Mouse (Mus musculus): ENCODE results near the gene Sprr1a. TPM values are rescaled to one million over a fixed set of nuclear protein-coding genes. Genes with fewer than 3 reads are reported as not detected.

The Sprr1a gene
- polyA plus RNA-seq, 1 experiment from 2014 or later = not detected

DNA sequence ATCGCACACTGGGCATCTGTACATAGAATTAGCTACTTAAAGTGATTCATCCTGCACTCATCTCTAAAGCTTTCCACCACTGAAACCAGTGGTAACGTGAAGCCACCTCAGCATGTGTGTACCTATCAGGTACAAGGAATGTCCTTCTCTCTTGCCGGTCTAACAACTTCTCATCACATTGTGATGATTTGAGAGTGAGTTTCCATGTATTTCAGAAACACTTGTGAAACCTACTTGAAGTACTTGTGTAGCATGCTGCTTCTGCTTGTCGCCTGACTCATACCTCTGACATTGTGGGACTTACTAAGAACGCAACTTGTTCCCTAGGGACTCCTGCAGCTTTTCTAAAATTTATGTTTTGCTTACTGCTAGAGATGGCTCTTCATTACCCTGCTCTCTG lies 30.5 kb downstream of the Sprr1a start:
- H3K4me3 ChIP-seq = no peak overlapping the region

DNA sequence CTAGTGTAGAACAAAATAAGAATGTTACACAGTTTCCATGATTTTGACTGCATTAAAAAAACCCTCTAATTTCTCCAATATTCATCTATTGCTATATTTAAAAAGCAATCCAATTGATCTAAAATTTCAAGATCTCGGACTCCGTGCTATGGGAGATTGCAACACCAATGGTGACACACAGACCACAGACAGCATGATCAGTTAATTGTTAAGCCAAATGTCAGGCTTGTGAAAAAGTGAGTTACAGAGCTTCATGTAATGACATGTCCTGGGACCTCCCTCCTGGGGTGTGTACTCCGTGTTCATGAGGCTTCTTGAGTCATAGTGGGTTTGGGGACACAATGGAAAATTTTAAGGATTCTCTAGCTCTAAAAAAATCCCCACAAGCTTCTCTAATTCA lies 45.5 kb downstream of the Sprr1a start:
- WGBS = 87% methylated on average over 3 of the region's 3 CpGs
- H3K27me3 ChIP-seq (ENCODE audit: low read depth, poor library complexity, severe bottlenecking) = no peaks in the 10 kb centered on the region
- no peak overlapping the region for H3K27ac ChIP-seq (replicated peaks)
- H3K4me3 ChIP-seq = no peak overlapping the region
- H3K36me3 ChIP-seq = no peaks in the 10 kb centered on the region
- no peak for DNase-seq (ENCODE audit: low spot score)
- no peaks in the 10 kb centered on the region for H3K9me3 ChIP-seq (replicated peaks)
- H3K4me1 ChIP-seq = no peaks in the 10 kb centered on the region

More for the DNA sequence above, 30.5 kb downstream of the Sprr1a start:
- Histone ChIP-seq H3K27ac (replicated peaks) (no peak overlapping the region), H3K9me3 (replicated peaks) (no peaks in the 10 kb centered on the region), H3K27me3 (ENCODE audit: low read depth, poor library complexity, severe bottlenecking) (no peaks in the 10 kb centered on the region), H3K4me1 (no peaks in the 10 kb centered on the region), H3K36me3 (no peaks in the 10 kb centered on the region)
- no peak for DNase-seq (ENCODE audit: low spot score)
- WGBS = 89% methylated on average over 5 of the region's 5 CpGs

GRCm38 (mm10) chr3:92438689-92439088 lies 47.0 kb downstream of the Sprr1a start, which contains the start of gene Sprr1b:
TSS of gene Sprr1b (minus strand) at chr3:92438789.
- H3K9me3 ChIP-seq (replicated peaks) = no peaks in the 10 kb centered on the region
- no peak for DNase-seq (ENCODE audit: low spot score)
- no peaks in the 10 kb centered on the region for H3K4me1 ChIP-seq
- WGBS = 86% methylated on average over 3 of the region's 3 CpGs
- H3K4me3 ChIP-seq = no peak within 1 kb of the TSS
- H3K36me3 ChIP-seq = no peaks in the 10 kb centered on the region
- no peaks in the 10 kb centered on the region for H3K27me3 ChIP-seq (ENCODE audit: low read depth, poor library complexity, severe bottlenecking)
- no peak within 1 kb of the TSS for H3K27ac ChIP-seq (replicated peaks)

Other genes with a start within 250 kb of the Sprr1a start
- gene Sprr2a3, start 200.5 kb downstream of the Sprr1a start, polyA plus RNA-seq (2016; fragmentation: Nextera tagmentation; extraction: Ambion mirVana) = not detected in 2 replicates
- not detected in 2 replicates for gene Sprr2b, start 169.3 kb downstream of the Sprr1a start, polyA plus RNA-seq (2016; fragmentation: Nextera tagmentation; extraction: Ambion mirVana)
- gene Sprr2d, start 146.8 kb downstream of the Sprr1a start, polyA plus RNA-seq (2016; fragmentation: Nextera tagmentation; extraction: Ambion mirVana) = not detected in 2 replicates
- not detected in 2 replicates for gene Sprr2e, start 133.8 kb downstream of the Sprr1a start, polyA plus RNA-seq (2016; fragmentation: Nextera tagmentation; extraction: Ambion mirVana)
- not detected in 2 replicates for gene Sprr2f, start 120.7 kb downstream of the Sprr1a start, polyA plus RNA-seq (2016; fragmentation: Nextera tagmentation; extraction: Ambion mirVana)
- gene Sprr2h, start 100.2 kb downstream of the Sprr1a start, polyA plus RNA-seq (2016; fragmentation: Nextera tagmentation; extraction: Ambion mirVana) = not detected in 2 replicates
- not detected in 2 replicates for gene Sprr2i, start 77.9 kb downstream of the Sprr1a start, polyA plus RNA-seq (2016; fragmentation: Nextera tagmentation; extraction: Ambion mirVana)
- not detected in 2 replicates for gene Sprr2j-ps, start 67.8 kb downstream of the Sprr1a start, polyA plus RNA-seq (2016; fragmentation: Nextera tagmentation; extraction: Ambion mirVana)
- 9.1 and 11.4 TPM in 2 replicates for gene Gm9774, start 56.5 kb downstream of the Sprr1a start, polyA plus RNA-seq (2016; fragmentation: Nextera tagmentation; extraction: Ambion mirVana)
- not detected in 2 replicates for gene Sprr2k, start 53.3 kb downstream of the Sprr1a start, polyA plus RNA-seq (2016; fragmentation: Nextera tagmentation; extraction: Ambion mirVana)
- gene Sprr1b, start 47.1 kb downstream of the Sprr1a start, polyA plus RNA-seq (2016; fragmentation: Nextera tagmentation; extraction: Ambion mirVana) = not detected in 2 replicates
- not detected in 2 replicates for gene Sprr3, start 27.2 kb downstream of the Sprr1a start, polyA plus RNA-seq (2016; fragmentation: Nextera tagmentation; extraction: Ambion mirVana)
- not detected in 2 replicates for gene Sprr4, start 14.6 kb upstream of the Sprr1a start, polyA plus RNA-seq (2016; fragmentation: Nextera tagmentation; extraction: Ambion mirVana)
- not detected in 2 replicates for gene 2310046K23Rik, start 48.6 kb upstream of the Sprr1a start, polyA plus RNA-seq (2016; fragmentation: Nextera tagmentation; extraction: Ambion mirVana)
- 0.11 TPM in 1 of 2 replicates, not detected in the other for gene Ivl, start 87.8 kb upstream of the Sprr1a start, polyA plus RNA-seq (2016; fragmentation: Nextera tagmentation; extraction: Ambion mirVana)
- gene Smcp, start 103.1 kb upstream of the Sprr1a start, polyA plus RNA-seq (2016; fragmentation: Nextera tagmentation; extraction: Ambion mirVana) = not detected in 2 replicates
- gene 2210017I01Rik, start 121.6 kb upstream of the Sprr1a start, polyA plus RNA-seq (2016; fragmentation: Nextera tagmentation; extraction: Ambion mirVana) = not detected in 2 replicates
- gene Lce6a, start 135.8 kb upstream of the Sprr1a start, polyA plus RNA-seq (2016; fragmentation: Nextera tagmentation; extraction: Ambion mirVana) = not detected in 2 replicates
- not detected in 2 replicates for gene Lce1a1, start 162.4 kb upstream of the Sprr1a start, polyA plus RNA-seq (2016; fragmentation: Nextera tagmentation; extraction: Ambion mirVana)
- gene Lce1b, start 171.0 kb upstream of the Sprr1a start, polyA plus RNA-seq (2016; fragmentation: Nextera tagmentation; extraction: Ambion mirVana) = not detected in 2 replicates
- gene Lce1a2, start 184.4 kb upstream of the Sprr1a start, polyA plus RNA-seq (2016; fragmentation: Nextera tagmentation; extraction: Ambion mirVana) = not detected in 2 replicates
- not detected in 2 replicates for gene Lce1c, start 193.4 kb upstream of the Sprr1a start, polyA plus RNA-seq (2016; fragmentation: Nextera tagmentation; extraction: Ambion mirVana)
- gene Lce1d, start 201.3 kb upstream of the Sprr1a start, polyA plus RNA-seq (2016; fragmentation: Nextera tagmentation; extraction: Ambion mirVana) = not detected in 2 replicates
- gene Lce1e, start 223.2 kb upstream of the Sprr1a start, polyA plus RNA-seq (2016; fragmentation: Nextera tagmentation; extraction: Ambion mirVana) = not detected in 2 replicates
- gene Lce1f, start 234.5 kb upstream of the Sprr1a start, polyA plus RNA-seq (2016; fragmentation: Nextera tagmentation; extraction: Ambion mirVana) = not detected in 2 replicates

Data from midbrain, embryonic 10.5 days (tissue).